Mouse (Mus musculus): Measurements from ENCODE around the gene 2310034G01Rik. TPM values are rescaled to one million over a fixed set of nuclear protein-coding genes. Genes with fewer than 3 reads are reported as not detected.

Gene 2310034G01Rik
- polyA plus RNA-seq, 1 experiment from 2014 or later: 2.6 TPM

GRCm38 (mm10) chr19:46331326-46331725 lies 18.8 kb downstream of the 2310034G01Rik start:
- H3K27ac ChIP-seq (ENCODE audit: low read length): no peak overlapping the region
- no peak for ATAC-seq (ENCODE audit: low FRiP score, low TSS enrichment)
- no peak overlapping the region for H3K9ac ChIP-seq (replicated peaks; ENCODE audit: low read length)

GRCm38 (mm10) chr19:46330696-46331095 lies 19.4 kb downstream of the 2310034G01Rik start:
- Histone ChIP-seq H3K4me1 (ENCODE audit: insufficient read depth, low read length) (peaks cover 25% of the 10 kb centered on the region), H3K9ac (replicated peaks; ENCODE audit: low read length) (no peak overlapping the region), H3K27me3 (ENCODE audit: insufficient read depth, low read length) (peaks cover 19% of the 10 kb centered on the region), H3K4me2 (replicated peaks; ENCODE audit: low read depth, low read length) (no peak overlapping the region), H3K9me3 (ENCODE audit: low read length) (no peaks in the 10 kb centered on the region), H3K4me3 (ENCODE audit: low read length) (no peak overlapping the region), H3K36me3 (ENCODE audit: insufficient read depth, low read length) (peaks cover 15% of the 10 kb centered on the region), H3K27ac (ENCODE audit: low read length) (no peak overlapping the region)
- ATAC-seq (ENCODE audit: low FRiP score, low TSS enrichment): no peak
- 90% methylated on average over 12 of the region's 12 CpGs for WGBS

More at GRCm38 (mm10) chr19:46331326-46331725, 18.8 kb downstream of the 2310034G01Rik start:
- Histone ChIP-seq H3K4me3 (ENCODE audit: low read length) (no peak overlapping the region), H3K4me2 (replicated peaks; ENCODE audit: low read depth, low read length) (no peak overlapping the region), H3K27me3 (ENCODE audit: insufficient read depth, low read length) (peaks cover 13% of the 10 kb centered on the region), H3K4me1 (ENCODE audit: insufficient read depth, low read length) (peaks cover 25% of the 10 kb centered on the region), H3K36me3 (ENCODE audit: insufficient read depth, low read length) (peaks cover 15% of the 10 kb centered on the region), H3K9me3 (ENCODE audit: low read length) (no peaks in the 10 kb centered on the region)
- 88% methylated on average over 14 of the region's 14 CpGs for WGBS

- H3K27ac ChIP-seq (ENCODE audit: low read length): no peak overlapping the region
- H3K9me3 ChIP-seq (ENCODE audit: low read length): no peaks in the 10 kb centered on the region
- H3K4me2 ChIP-seq (replicated peaks; ENCODE audit: low read depth, low read length): peak overlapping the region; percentile 99
- 5% methylated on average over 16 of the region's 16 CpGs for WGBS
- no peak overlapping the region for H3K9ac ChIP-seq (replicated peaks; ENCODE audit: low read length)
- H3K4me3 ChIP-seq (ENCODE audit: low read length): no peak overlapping the region
- ATAC-seq (ENCODE audit: low FRiP score, low TSS enrichment): peak; percentile 18
- H3K27me3 ChIP-seq (ENCODE audit: insufficient read depth, low read length): peaks cover 27% of the 10 kb centered on the region
- H3K36me3 ChIP-seq (ENCODE audit: insufficient read depth, low read length): peaks cover 15% of the 10 kb centered on the region
- peaks cover 25% of the 10 kb centered on the region for H3K4me1 ChIP-seq (ENCODE audit: insufficient read depth, low read length)
Observed at GRCm38 (mm10) chr19:46329951-46330350, 20.2 kb downstream of the 2310034G01Rik start.

- Histone ChIP-seq H3K4me1 (ENCODE audit: insufficient read depth, low read length) (peaks cover 25% of the 10 kb centered on the region), H3K9me3 (ENCODE audit: low read length) (no peaks in the 10 kb centered on the region), H3K4me3 (ENCODE audit: low read length) (peak overlapping the region; percentile 72), H3K4me2 (replicated peaks; ENCODE audit: low read depth, low read length) (peak overlapping the region; percentile 99), H3K9ac (replicated peaks; ENCODE audit: low read length) (peak overlapping the region; percentile 80), H3K27ac (ENCODE audit: low read length) (peak overlapping the region; percentile 94), H3K27me3 (ENCODE audit: insufficient read depth, low read length) (peaks cover 35% of the 10 kb centered on the region), H3K36me3 (ENCODE audit: insufficient read depth, low read length) (peaks cover 15% of the 10 kb centered on the region)
- WGBS: under 1% methylated on average over 54 of the region's 54 CpGs
- 0 out of 2 replicates have a peak, but pooled peaks have one; percentile 2 for ATAC-seq (ENCODE audit: low FRiP score, low TSS enrichment)
Observed at GRCm38 (mm10) chr19:46329031-46329641, 21.0 kb downstream of the 2310034G01Rik start.

- peak within 1 kb of the TSS; percentile 99 for H3K4me2 ChIP-seq (replicated peaks; ENCODE audit: low read depth, low read length)
- H3K27ac ChIP-seq (ENCODE audit: low read length): peak within 1 kb of the TSS; percentile 94
- H3K36me3 ChIP-seq (ENCODE audit: insufficient read depth, low read length): peaks cover 15% of the 10 kb centered on the region
- WGBS: under 1% methylated on average over 78 of the region's 81 CpGs
- peak within 1 kb of the TSS; percentile 80 for H3K9ac ChIP-seq (replicated peaks; ENCODE audit: low read length)
- H3K4me1 ChIP-seq (ENCODE audit: insufficient read depth, low read length): peaks cover 25% of the 10 kb centered on the region
- peaks cover 41% of the 10 kb centered on the region for H3K27me3 ChIP-seq (ENCODE audit: insufficient read depth, low read length)
- ATAC-seq (ENCODE audit: low FRiP score, low TSS enrichment): peak; percentile 92
- H3K9me3 ChIP-seq (ENCODE audit: low read length): no peaks in the 10 kb centered on the region
- peak within 1 kb of the TSS; percentile 72 for H3K4me3 ChIP-seq (ENCODE audit: low read length)
Observed at GRCm38 (mm10) chr19:46328081-46329030, 21.7 kb downstream of the 2310034G01Rik start, which contains the start of gene Fbxl15. Fbxl15 (plus strand) TSS chr19:46328184.

GRCm38 (mm10) chr19:46327531-46328064 lies 22.5 kb downstream of the 2310034G01Rik start:
- peaks cover 25% of the 10 kb centered on the region for H3K4me1 ChIP-seq (ENCODE audit: insufficient read depth, low read length)
- peaks cover 49% of the 10 kb centered on the region for H3K27me3 ChIP-seq (ENCODE audit: insufficient read depth, low read length)
- ATAC-seq (ENCODE audit: low FRiP score, low TSS enrichment): no peak
- H3K4me2 ChIP-seq (replicated peaks; ENCODE audit: low read depth, low read length): peak overlapping the region; percentile 99
- WGBS: 31% methylated on average over 14 of the region's 14 CpGs
- H3K4me3 ChIP-seq (ENCODE audit: low read length): peak overlapping the region; percentile 72
- no peaks in the 10 kb centered on the region for H3K9me3 ChIP-seq (ENCODE audit: low read length)
- H3K9ac ChIP-seq (replicated peaks; ENCODE audit: low read length): no peak overlapping the region; the same call in 1 of the 2 replicates
- H3K27ac ChIP-seq (ENCODE audit: low read length): peak overlapping the region; percentile 94; the same call in 1 of the 2 replicates
- H3K36me3 ChIP-seq (ENCODE audit: insufficient read depth, low read length): peaks cover 13% of the 10 kb centered on the region

- Histone ChIP-seq H3K36me3 (ENCODE audit: insufficient read depth, low read length) (peaks cover 8% of the 10 kb centered on the region; the same call in 1 of the 2 replicates), H3K9me3 (ENCODE audit: low read length) (no peaks in the 10 kb centered on the region), H3K27me3 (ENCODE audit: insufficient read depth, low read length) (peaks cover 56% of the 10 kb centered on the region), H3K4me3 (ENCODE audit: low read length) (peak within 1 kb of the TSS; percentile 72), H3K27ac (ENCODE audit: low read length) (peak within 1 kb of the TSS; percentile 94), H3K4me2 (replicated peaks; ENCODE audit: low read depth, low read length) (peak within 1 kb of the TSS; percentile 99), H3K4me1 (ENCODE audit: insufficient read depth, low read length) (peaks cover 25% of the 10 kb centered on the region), H3K9ac (replicated peaks; ENCODE audit: low read length) (peak within 1 kb of the TSS; percentile 80)
- WGBS: under 1% methylated on average over 35 of the region's 35 CpGs
- ATAC-seq (ENCODE audit: low FRiP score, low TSS enrichment): no peak
Observed at GRCm38 (mm10) chr19:46326756-46327305, 23.3 kb downstream of the 2310034G01Rik start, which contains the start of gene Psd. Psd (minus strand) TSS chr19:46327156.

- Histone ChIP-seq H3K4me2 (replicated peaks; ENCODE audit: low read depth, low read length) (no peak overlapping the region), H3K9ac (replicated peaks; ENCODE audit: low read length) (no peak overlapping the region), H3K27ac (ENCODE audit: low read length) (no peak overlapping the region), H3K9me3 (ENCODE audit: low read length) (no peaks in the 10 kb centered on the region), H3K4me1 (ENCODE audit: insufficient read depth, low read length) (peaks cover 25% of the 10 kb centered on the region), H3K27me3 (ENCODE audit: insufficient read depth, low read length) (peaks cover 63% of the 10 kb centered on the region), H3K4me3 (ENCODE audit: low read length) (peak overlapping the region; percentile 18), H3K36me3 (ENCODE audit: insufficient read depth, low read length) (0 out of 2 replicates have a peak, but pooled peaks cover 2% of the 10 kb centered on the region)
- WGBS: 4% methylated on average over 29 of the region's 29 CpGs
- no peak for ATAC-seq (ENCODE audit: low FRiP score, low TSS enrichment)
Observed at GRCm38 (mm10) chr19:46326019-46326755, 23.9 kb downstream of the 2310034G01Rik start.

GRCm38 (mm10) chr19:46324918-46325317 lies 25.2 kb downstream of the 2310034G01Rik start:
- 75% methylated on average over 5 of the region's 5 CpGs for WGBS
- Histone ChIP-seq H3K4me3 (ENCODE audit: low read length) (no peak overlapping the region), H3K27me3 (ENCODE audit: insufficient read depth, low read length) (peaks cover 76% of the 10 kb centered on the region)

More at GRCm38 (mm10) chr19:46324918-46325317, 25.2 kb downstream of the 2310034G01Rik start:
- no peak for ATAC-seq (ENCODE audit: low FRiP score, low TSS enrichment)
- no peak overlapping the region for H3K9ac ChIP-seq (replicated peaks; ENCODE audit: low read length)
- H3K9me3 ChIP-seq (ENCODE audit: low read length): no peaks in the 10 kb centered on the region
- no peak overlapping the region for H3K4me2 ChIP-seq (replicated peaks; ENCODE audit: low read depth, low read length)
- H3K4me1 ChIP-seq (ENCODE audit: insufficient read depth, low read length): peaks cover 24% of the 10 kb centered on the region
- H3K27ac ChIP-seq (ENCODE audit: low read length): no peak overlapping the region
- H3K36me3 ChIP-seq (ENCODE audit: insufficient read depth, low read length): no peaks in the 10 kb centered on the region
